Mouse (Mus musculus) neural tube, embryonic 14.5 days (tissue): ENCODE measurements around the gene Nccrp1. TPM values are rescaled to one million over a fixed set of nuclear protein-coding genes. Genes with fewer than 3 reads are reported as not detected.

ENCODE experiments used
- ATAC-seq: fragments of 200-750 bp; cut with Nextera tagmentation; 2 replicates; pipeline ENCODE4 v1.8.0; 2017; ENCODE audit warnings: low read depth, mild to moderate bottlenecking, moderate TSS enrichment, moderate library complexity
- H3K27ac ChIP-seq: fragments of 300-500 bp; sonication (generic); 2 replicates; pipeline ENCODE4 v1.5.1; 2014; ENCODE audit warnings: low read depth, mild to moderate bottlenecking, control low read depth, low read length, moderate library complexity, mixed read lengths
- H3K27me3 ChIP-seq: fragments of 300-500 bp; sonication (generic); 2 replicates; pipeline ENCODE4 v1.6.1; 2014; ENCODE audit warnings: low read length; ENCODE audit not compliant: control insufficient read depth, insufficient read depth
- H3K36me3 ChIP-seq: fragments of 300-500 bp; sonication (generic); 2 replicates; pipeline ENCODE4 v1.6.1; 2014; ENCODE audit warnings: low read length, mixed read lengths; ENCODE audit not compliant: control insufficient read depth, insufficient read depth
- H3K4me1 ChIP-seq: fragments of 300-500 bp; sonication (generic); 2 replicates; pipeline ENCODE4 v1.6.1; 2014; ENCODE audit warnings: low read length; ENCODE audit not compliant: control insufficient read depth, insufficient read depth
- H3K4me2 ChIP-seq: fragments of 300-500 bp; sonication (generic); 2 replicates; pipeline ENCODE4 v1.6.1; 2014; ENCODE audit warnings: mild to moderate bottlenecking, low read depth, low read length, control low read depth
- H3K4me3 ChIP-seq: fragments of 300-500 bp; sonication (generic); 2 replicates; pipeline ENCODE4 v1.5.1; 2014; ENCODE audit warnings: low read depth, low read length, control low read depth, mixed read lengths
- H3K9ac ChIP-seq: fragments of 300-500 bp; sonication (generic); replicated peaks from 2 replicates; pipeline ENCODE4 v1.6.1; 2014; ENCODE audit warnings: low read depth, mild to moderate bottlenecking, control low read depth, low read length, mixed read lengths
- H3K9me3 ChIP-seq: fragments of 300-500 bp; sonication (generic); 2 replicates; pipeline ENCODE4 v1.6.1; 2016; ENCODE audit warnings: low read length; ENCODE audit not compliant: control insufficient read depth
- WGBS: fragments of 180-500 bp; shearing (Covaris S2); extraction: QIAGEN DNeasy Blood & Tissue Kit; methylation state at CpG from one replicate; pipeline ENCODE4 v1.1.7; 2014; 5-methylcytosine and 5-hydroxymethylcytosine counted together
- polyA plus RNA-seq: library from polyadenylated mRNA; unstranded; fragments of >200 nt; fragmentation: Nextera tagmentation; extraction: Ambion mirVana; gene quantifications from 2 replicates; pipeline ENCODE4 v1.2.1, GENCODE M21; 2014

Nccrp1 gene
- polyA plus RNA-seq, 1 experiment from 2014 or later, result 0.17 TPM

DNA sequence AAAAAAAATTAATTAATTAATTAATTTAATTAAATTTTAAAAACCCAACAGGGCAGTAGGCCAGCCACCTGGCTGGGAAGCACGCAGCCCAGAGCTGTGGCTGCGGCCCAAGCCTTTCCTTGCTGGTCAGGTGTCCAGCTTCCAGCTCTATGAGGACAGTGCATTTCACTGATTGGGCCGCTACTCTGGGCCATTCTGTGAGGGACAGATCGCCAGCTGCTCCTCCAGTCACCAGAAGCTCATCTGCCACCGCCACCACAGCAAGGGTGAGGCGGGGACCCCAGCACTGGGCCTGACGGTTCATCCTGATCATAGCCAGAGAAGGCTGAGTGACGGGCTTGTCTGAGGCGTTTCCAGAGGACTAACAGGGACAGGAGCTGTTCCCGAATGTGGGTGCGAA lies 14.9 kb upstream of the Nccrp1 start:
- no peaks in the 10 kb centered on the region for H3K4me1 ChIP-seq
- no peak overlapping the region for H3K4me2 ChIP-seq
- no peak overlapping the region for H3K4me3 ChIP-seq
- H3K36me3 ChIP-seq, result peaks cover 28% of the 10 kb centered on the region
- ATAC-seq, result no peak
- H3K9me3 ChIP-seq, result no peaks in the 10 kb centered on the region
- no peak overlapping the region for H3K9ac ChIP-seq
- no peak overlapping the region for H3K27ac ChIP-seq
- no peaks in the 10 kb centered on the region for H3K27me3 ChIP-seq
- 88% methylated on average over 11 of the region's 11 CpGs for WGBS

DNA sequence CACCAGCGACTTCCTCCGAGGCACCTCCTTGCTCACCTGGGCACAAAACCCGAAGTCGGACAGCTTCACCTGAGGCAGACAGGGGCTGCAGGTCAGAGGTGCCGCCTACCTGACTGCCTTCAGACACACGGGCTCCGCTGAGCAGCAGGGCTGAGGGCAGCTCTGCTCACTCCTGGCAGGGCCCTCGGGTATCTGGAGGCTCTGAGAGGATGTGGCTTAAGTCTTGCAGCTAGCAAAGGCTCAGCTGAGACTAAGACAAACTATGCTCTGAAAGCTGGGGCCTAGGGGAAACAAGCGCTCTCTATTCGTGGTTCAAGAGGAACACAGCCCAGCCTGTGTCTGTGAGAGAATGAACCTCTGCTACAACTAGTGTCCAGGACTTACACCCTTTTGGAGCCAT lies 13.8 kb upstream of the Nccrp1 start:
- no peak overlapping the region for H3K4me2 ChIP-seq
- H3K9ac ChIP-seq, result no peak overlapping the region
- H3K4me1 ChIP-seq, result no peaks in the 10 kb centered on the region
- H3K9me3 ChIP-seq, result no peaks in the 10 kb centered on the region
- ATAC-seq, result no peak
- no peaks in the 10 kb centered on the region for H3K27me3 ChIP-seq
- WGBS, result 92% methylated on average over 10 of the region's 10 CpGs
- H3K27ac ChIP-seq, result no peak overlapping the region
- H3K36me3 ChIP-seq, result peaks cover 23% of the 10 kb centered on the region; the same call in 1 of the 2 replicates
- H3K4me3 ChIP-seq, result no peak overlapping the region

DNA sequence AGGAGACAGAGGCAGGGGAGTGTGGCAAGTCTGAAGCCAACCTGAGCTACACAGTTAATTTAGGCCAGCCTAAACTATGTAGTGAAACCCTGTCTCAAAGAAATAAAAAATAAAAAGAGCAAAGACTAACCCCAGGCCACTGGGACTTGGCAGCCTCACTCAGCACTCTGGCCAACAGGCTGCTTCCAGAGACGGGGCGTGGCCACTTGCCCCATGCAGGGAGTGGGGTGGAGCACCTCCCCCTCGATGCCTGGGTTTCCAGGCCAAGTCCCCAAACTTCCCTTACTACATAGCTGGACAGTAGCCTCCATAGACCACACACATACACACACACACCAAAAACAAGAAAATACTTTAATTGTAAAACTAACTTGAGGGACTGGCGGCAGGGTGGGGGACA lies 11.4 kb upstream of the Nccrp1 start:
- H3K4me1 ChIP-seq, result no peaks in the 10 kb centered on the region
- H3K27me3 ChIP-seq, result no peaks in the 10 kb centered on the region
- ATAC-seq, result no peak
- WGBS, result 47% methylated on average over 4 of the region's 4 CpGs
- no peak overlapping the region for H3K9ac ChIP-seq
- no peak overlapping the region for H3K4me2 ChIP-seq
- no peaks in the 10 kb centered on the region for H3K9me3 ChIP-seq
- no peak overlapping the region for H3K4me3 ChIP-seq
- H3K36me3 ChIP-seq, result peaks cover 8% of the 10 kb centered on the region; the same call in 1 of the 2 replicates
- no peak overlapping the region for H3K27ac ChIP-seq

DNA sequence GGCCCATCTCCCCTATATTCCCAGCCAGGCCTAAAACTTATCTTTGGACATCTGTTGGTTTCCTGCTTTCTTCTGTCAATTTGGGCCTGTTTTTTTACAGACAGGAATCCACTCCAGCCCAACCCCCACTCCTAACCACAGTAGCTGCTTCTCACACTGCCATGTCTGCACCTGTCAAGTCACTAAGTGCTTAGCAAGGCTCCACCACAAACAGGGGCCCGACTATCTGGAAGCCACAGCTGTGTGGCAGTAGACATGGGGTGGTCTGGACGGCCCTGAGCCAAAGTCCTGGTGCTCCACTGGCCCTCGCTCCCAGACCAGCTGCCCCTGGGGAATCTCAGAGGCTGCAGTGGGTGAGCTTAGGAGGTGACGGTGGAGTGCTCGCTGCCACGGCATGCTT lies 10.7 kb upstream of the Nccrp1 start:
- no peak overlapping the region for H3K27ac ChIP-seq
- no peak for ATAC-seq
- peaks cover 8% of the 10 kb centered on the region; the same call in 1 of the 2 replicates for H3K36me3 ChIP-seq
- WGBS, result 95% methylated on average over 6 of the region's 6 CpGs
- H3K4me3 ChIP-seq, result no peak overlapping the region
- no peaks in the 10 kb centered on the region for H3K27me3 ChIP-seq
- H3K4me1 ChIP-seq, result no peaks in the 10 kb centered on the region
- no peak overlapping the region for H3K4me2 ChIP-seq
- no peaks in the 10 kb centered on the region for H3K9me3 ChIP-seq
- H3K9ac ChIP-seq, result no peak overlapping the region

DNA sequence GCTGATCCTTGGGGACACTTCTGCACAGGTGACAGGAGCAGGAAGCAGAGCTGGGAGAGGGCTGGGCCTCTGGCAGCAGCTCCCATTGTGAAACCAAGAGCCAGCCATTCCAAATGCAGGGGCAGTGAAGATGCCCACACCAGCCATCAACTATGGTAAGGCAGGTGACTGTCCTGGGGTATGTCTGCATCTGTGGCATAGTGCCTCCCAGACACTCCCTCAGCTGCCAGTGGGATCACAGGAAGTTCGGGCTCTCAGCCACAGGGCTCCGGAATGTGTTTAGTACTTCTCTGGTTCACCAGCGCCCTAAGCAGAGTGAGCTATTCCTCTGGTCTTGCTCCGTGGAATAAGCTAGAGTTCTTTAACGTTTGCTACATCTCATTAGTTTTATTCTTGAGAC lies 10.0 kb upstream of the Nccrp1 start:
- ATAC-seq, result no peak
- WGBS, result 77% methylated on average over 5 of the region's 5 CpGs

DNA sequence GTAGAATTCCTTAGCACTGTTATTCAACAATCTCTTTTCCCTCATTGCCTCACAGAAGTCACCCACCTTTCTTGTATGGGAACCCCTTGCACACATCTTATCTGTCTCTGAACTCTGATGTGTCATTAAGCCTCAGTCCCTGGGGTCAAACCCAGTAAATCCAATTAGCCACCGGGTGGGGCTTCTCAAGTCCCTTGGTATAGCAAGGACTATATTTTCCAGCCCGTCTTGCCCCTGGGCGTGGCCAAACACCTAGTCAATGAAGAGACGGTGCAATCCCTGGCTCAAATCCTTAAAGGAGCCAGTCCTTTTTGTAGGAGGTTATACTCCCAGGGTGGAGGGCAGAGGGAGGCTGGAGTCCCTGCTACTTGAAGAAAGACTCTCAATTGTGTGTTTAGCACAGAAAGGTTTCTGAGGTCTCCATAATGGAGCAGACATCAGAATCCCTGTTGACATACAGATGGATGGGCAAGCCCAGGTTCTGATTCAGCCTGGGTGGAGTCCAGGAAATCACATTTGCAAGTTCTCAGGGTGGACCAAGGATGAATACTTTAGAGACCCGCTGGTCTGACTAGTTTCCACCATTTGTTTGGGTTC lies 9.0 kb upstream of the Nccrp1 start:
- WGBS, result 25% methylated on average over 5 of the region's 5 CpGs
- no peak for ATAC-seq
- H3K4me3 ChIP-seq, result no peak overlapping the region
- H3K36me3 ChIP-seq, result peaks cover 8% of the 10 kb centered on the region; the same call in 1 of the 2 replicates
- no peak overlapping the region for H3K9ac ChIP-seq
- no peaks in the 10 kb centered on the region for H3K27me3 ChIP-seq
- H3K4me1 ChIP-seq, result no peaks in the 10 kb centered on the region
- H3K4me2 ChIP-seq, result no peak overlapping the region
- H3K9me3 ChIP-seq, result no peaks in the 10 kb centered on the region
- H3K27ac ChIP-seq, result no peak overlapping the region

More for the DNA sequence above, 10.0 kb upstream of the Nccrp1 start:
- H3K9me3 ChIP-seq, result no peaks in the 10 kb centered on the region
- H3K4me3 ChIP-seq, result no peak overlapping the region
- H3K27me3 ChIP-seq, result no peaks in the 10 kb centered on the region
- peaks cover 8% of the 10 kb centered on the region; the same call in 1 of the 2 replicates for H3K36me3 ChIP-seq
- H3K9ac ChIP-seq, result no peak overlapping the region
- no peak overlapping the region for H3K4me2 ChIP-seq
- no peaks in the 10 kb centered on the region for H3K4me1 ChIP-seq
- H3K27ac ChIP-seq, result no peak overlapping the region

DNA sequence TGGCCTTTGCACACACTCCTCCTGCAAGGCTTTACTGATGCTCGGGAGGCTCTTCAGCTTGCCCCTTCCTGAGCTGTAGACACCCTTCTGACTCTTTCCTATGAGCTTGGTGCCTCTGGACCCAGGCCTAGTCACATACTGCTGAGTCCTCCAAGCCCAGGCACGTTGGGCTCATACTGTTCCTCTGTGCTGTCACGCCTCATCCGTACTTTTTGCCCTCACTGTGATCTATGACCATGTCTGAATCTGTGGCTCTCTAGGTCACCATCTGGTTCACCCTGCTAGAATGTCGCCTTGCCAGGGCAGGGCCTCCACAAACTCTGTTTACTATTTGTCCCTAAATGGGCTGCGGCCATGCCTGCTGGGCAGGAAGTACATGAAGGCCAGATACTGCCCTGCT lies 6.0 kb upstream of the Nccrp1 start:
- Histone ChIP-seq H3K36me3 (no peaks in the 10 kb centered on the region), H3K9ac (no peak overlapping the region), H3K27me3 (no peaks in the 10 kb centered on the region), H3K4me2 (no peak overlapping the region), H3K4me1 (no peaks in the 10 kb centered on the region), H3K9me3 (no peaks in the 10 kb centered on the region), H3K27ac (no peak overlapping the region), H3K4me3 (no peak overlapping the region)
- ATAC-seq, result no peak
- WGBS, result 91% methylated on average over 6 of the region's 6 CpGs

DNA sequence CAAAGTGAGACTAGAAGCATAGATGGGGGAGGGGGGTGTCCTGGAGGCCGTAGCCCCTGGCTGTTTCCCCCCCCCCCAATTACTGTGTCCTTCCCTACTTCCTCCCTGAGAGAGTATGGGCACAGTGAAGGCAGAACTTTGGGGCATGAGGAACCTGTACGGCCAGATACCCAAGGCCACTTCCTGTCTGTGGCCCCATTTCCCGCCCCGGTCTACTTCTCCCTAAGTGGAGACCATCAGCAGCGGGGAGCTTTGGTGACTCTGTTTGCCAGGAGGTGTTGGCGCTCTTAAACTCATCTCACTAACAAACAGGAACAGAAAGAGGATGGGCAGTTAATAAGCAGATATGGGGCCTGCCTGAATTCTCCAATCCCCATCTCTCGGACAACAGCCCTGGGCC lies 574 bp upstream of the Nccrp1 start:
- H3K4me2 ChIP-seq, result no peak overlapping the region
- no peak overlapping the region for H3K27ac ChIP-seq
- H3K27me3 ChIP-seq, result peaks cover 11% of the 10 kb centered on the region
- H3K4me3 ChIP-seq, result no peak overlapping the region
- H3K36me3 ChIP-seq, result no peaks in the 10 kb centered on the region
- H3K9me3 ChIP-seq, result no peaks in the 10 kb centered on the region
- ATAC-seq, result no peak
- H3K9ac ChIP-seq, result no peak overlapping the region
- 75% methylated on average over 7 of the region's 7 CpGs for WGBS
- peaks cover 6% of the 10 kb centered on the region; the same call in 1 of the 2 replicates for H3K4me1 ChIP-seq

DNA sequence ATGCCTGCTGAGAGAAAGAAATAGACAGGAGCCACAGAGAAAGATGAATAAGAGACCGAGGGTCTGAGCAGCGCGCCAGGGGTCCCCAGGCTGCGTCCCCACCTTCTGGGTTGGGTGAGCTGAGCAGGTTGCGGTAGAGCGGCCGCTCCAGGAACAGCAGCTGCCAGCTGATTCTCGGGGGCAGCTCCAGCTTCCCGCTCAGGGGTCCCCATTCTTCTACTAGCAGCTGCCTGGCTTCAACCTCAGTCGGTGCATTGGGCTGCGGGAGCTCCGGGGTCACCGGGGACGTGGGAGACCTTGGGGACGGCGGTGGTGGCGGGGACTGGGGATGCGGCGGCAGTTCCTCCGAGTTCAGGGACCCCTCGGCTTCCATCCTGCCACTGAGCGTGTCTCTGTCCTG lies 405 bp downstream of the Nccrp1 start:
- no peaks in the 10 kb centered on the region for H3K9me3 ChIP-seq
- H3K27me3 ChIP-seq, result peaks cover 11% of the 10 kb centered on the region
- ATAC-seq, result no peak
- peak overlapping the region; percentile 22; the same call in 1 of the 2 replicates for H3K4me3 ChIP-seq
- peak overlapping the region; percentile 39; the same call in 1 of the 2 replicates for H3K9ac ChIP-seq
- H3K36me3 ChIP-seq, result no peaks in the 10 kb centered on the region
- H3K4me2 ChIP-seq, result peak overlapping the region; percentile 47
- WGBS, result 1% methylated on average over 22 of the region's 22 CpGs
- H3K27ac ChIP-seq, result no peak overlapping the region
- peaks cover 6% of the 10 kb centered on the region; the same call in 1 of the 2 replicates for H3K4me1 ChIP-seq
